Mouse (Mus musculus) midbrain, embryonic 10.5 days (tissue): ENCODE measurements around the gene Usp3. TPM values are rescaled to one million over a fixed set of nuclear protein-coding genes. Genes with fewer than 3 reads are reported as not detected.

Experiments
- DNase-seq: peaks from one replicate; pipeline ENCODE4 v3.0.0-alpha.2; 2017; ENCODE audit warnings: low spot score
- H3K27ac ChIP-seq: fragments of 300-500 bp; sonication (generic); replicated peaks from 2 replicates; pipeline ENCODE4 v1.5.1; 2016; ENCODE audit warnings: mild to moderate bottlenecking
- H3K27me3 ChIP-seq: fragments of 300-500 bp; sonication (generic); 2 replicates; pipeline ENCODE4 v1.6.1; 2016; ENCODE audit warnings: low read depth, mild to moderate bottlenecking; ENCODE audit not compliant: poor library complexity, severe bottlenecking
- H3K36me3 ChIP-seq: fragments of 300-500 bp; sonication (generic); 2 replicates; pipeline ENCODE4 v1.6.1; 2016; ENCODE audit warnings: mild to moderate bottlenecking, moderate library complexity
- H3K4me1 ChIP-seq: fragments of 300-500 bp; sonication (generic); 2 replicates; pipeline ENCODE4 v1.6.1; 2016
- H3K4me3 ChIP-seq: fragments of 300-500 bp; sonication (generic); 2 replicates; pipeline ENCODE4 v1.5.1; 2016; ENCODE audit warnings: mild to moderate bottlenecking, moderate library complexity
- H3K9me3 ChIP-seq: fragments of 300-500 bp; sonication (generic); replicated peaks from 2 replicates; pipeline ENCODE4 v1.6.1; 2016; ENCODE audit warnings: mild to moderate bottlenecking
- WGBS: fragments of 180-500 bp; shearing (Covaris S2); methylation state at CpG from one replicate; pipeline ENCODE4 v1.1.7; 2016; 5-methylcytosine and 5-hydroxymethylcytosine counted together
- polyA plus RNA-seq: library from polyadenylated mRNA; unstranded; fragments of >200 nt; fragmentation: Nextera tagmentation; extraction: Ambion mirVana; gene quantifications from 2 replicates; pipeline ENCODE4 v1.2.1, GENCODE M21; 2016

The Usp3 gene
- polyA plus RNA-seq, 1 experiment from 2014 or later: 88.1 TPM

GRCm38 (mm10) chr9:66615141-66615540 lies 22.2 kb upstream of the Usp3 start:
- 86% methylated on average over 9 of the region's 9 CpGs for WGBS
- Histone ChIP-seq H3K9me3 (no peaks in the 10 kb centered on the region), H3K4me1 (peaks cover 9% of the 10 kb centered on the region), H3K27ac (no peak overlapping the region), H3K4me3 (no peak overlapping the region), H3K27me3 (no peaks in the 10 kb centered on the region), H3K36me3 (no peaks in the 10 kb centered on the region)
- no peak for DNase-seq

GRCm38 (mm10) chr9:66614547-66614946 lies 21.6 kb upstream of the Usp3 start:
- no peak for DNase-seq
- H3K36me3 ChIP-seq: no peaks in the 10 kb centered on the region
- 78% methylated on average over 7 of the region's 7 CpGs for WGBS
- no peak overlapping the region for H3K27ac ChIP-seq
- peaks cover 9% of the 10 kb centered on the region for H3K4me1 ChIP-seq
- H3K9me3 ChIP-seq: no peaks in the 10 kb centered on the region
- no peaks in the 10 kb centered on the region for H3K27me3 ChIP-seq
- no peak overlapping the region for H3K4me3 ChIP-seq

- H3K4me1 ChIP-seq: peaks cover 9% of the 10 kb centered on the region
- H3K4me3 ChIP-seq: no peak overlapping the region
- WGBS: 91% methylated on average over 7 of the region's 7 CpGs
- DNase-seq: no peak
- H3K27me3 ChIP-seq: no peaks in the 10 kb centered on the region
- H3K36me3 ChIP-seq: no peaks in the 10 kb centered on the region
- H3K9me3 ChIP-seq: no peaks in the 10 kb centered on the region
- H3K27ac ChIP-seq: no peak overlapping the region
Measured at GRCm38 (mm10) chr9:66613667-66614066, 20.7 kb upstream of the Usp3 start.

GRCm38 (mm10) chr9:66611478-66612093 lies 18.6 kb upstream of the Usp3 start:
- peak; percentile 85 for DNase-seq
- H3K27ac ChIP-seq: no peak overlapping the region
- no peaks in the 10 kb centered on the region for H3K27me3 ChIP-seq
- peak overlapping the region; percentile 33 for H3K4me3 ChIP-seq
- WGBS: 20% methylated on average over 18 of the region's 18 CpGs
- no peaks in the 10 kb centered on the region for H3K9me3 ChIP-seq
- peaks cover 9% of the 10 kb centered on the region for H3K4me1 ChIP-seq
- H3K36me3 ChIP-seq: no peaks in the 10 kb centered on the region

GRCm38 (mm10) chr9:66608817-66609345 lies 15.9 kb upstream of the Usp3 start:
- DNase-seq: no peak
- H3K36me3 ChIP-seq: no peaks in the 10 kb centered on the region
- WGBS: 85% methylated on average over 5 of the region's 5 CpGs
- H3K27me3 ChIP-seq: no peaks in the 10 kb centered on the region
- no peak overlapping the region for H3K4me3 ChIP-seq
- H3K27ac ChIP-seq: no peak overlapping the region
- H3K9me3 ChIP-seq: no peaks in the 10 kb centered on the region
- H3K4me1 ChIP-seq: peaks cover 9% of the 10 kb centered on the region

GRCm38 (mm10) chr9:66606851-66607250 lies 13.9 kb upstream of the Usp3 start:
- no peaks in the 10 kb centered on the region for H3K36me3 ChIP-seq
- WGBS: 70% methylated on average over 12 of the region's 12 CpGs
- H3K27me3 ChIP-seq: no peaks in the 10 kb centered on the region
- H3K27ac ChIP-seq: no peak overlapping the region
- H3K9me3 ChIP-seq: no peaks in the 10 kb centered on the region
- DNase-seq: no peak
- no peak overlapping the region for H3K4me3 ChIP-seq
- peaks cover 6% of the 10 kb centered on the region for H3K4me1 ChIP-seq

GRCm38 (mm10) chr9:66605876-66606750 lies 13.2 kb upstream of the Usp3 start:
- no peak overlapping the region for H3K27ac ChIP-seq
- H3K4me1 ChIP-seq: no peaks in the 10 kb centered on the region
- H3K9me3 ChIP-seq: no peaks in the 10 kb centered on the region
- DNase-seq: no peak
- WGBS: 90% methylated on average over 13 of the region's 13 CpGs
- no peaks in the 10 kb centered on the region for H3K27me3 ChIP-seq
- H3K36me3 ChIP-seq: no peaks in the 10 kb centered on the region
- H3K4me3 ChIP-seq: no peak overlapping the region

- Histone ChIP-seq H3K4me1 (peaks cover 7% of the 10 kb centered on the region), H3K27ac (no peak overlapping the region), H3K36me3 (no peaks in the 10 kb centered on the region), H3K9me3 (no peaks in the 10 kb centered on the region), H3K4me3 (no peak overlapping the region), H3K27me3 (no peaks in the 10 kb centered on the region)
- no peak for DNase-seq
- WGBS: 91% methylated on average over 8 of the region's 8 CpGs
Measured at GRCm38 (mm10) chr9:66604349-66605206, 11.6 kb upstream of the Usp3 start.

- Histone ChIP-seq H3K4me3 (no peak overlapping the region), H3K36me3 (no peaks in the 10 kb centered on the region), H3K27me3 (no peaks in the 10 kb centered on the region), H3K4me1 (peaks cover 11% of the 10 kb centered on the region), H3K9me3 (no peaks in the 10 kb centered on the region), H3K27ac (no peak overlapping the region)
- 89% methylated on average over 1 of the region's 1 CpGs for WGBS
- DNase-seq: no peak
Measured at GRCm38 (mm10) chr9:66603907-66604306, 11.0 kb upstream of the Usp3 start.

GRCm38 (mm10) chr9:66601006-66601405 lies 8.1 kb upstream of the Usp3 start:
- 92% methylated on average over 2 of the region's 2 CpGs for WGBS
- Histone ChIP-seq H3K9me3 (no peaks in the 10 kb centered on the region), H3K27ac (no peak overlapping the region), H3K36me3 (no peaks in the 10 kb centered on the region), H3K27me3 (peaks cover 12% of the 10 kb centered on the region; the same call in 1 of the 2 replicates), H3K4me3 (no peak overlapping the region), H3K4me1 (peaks cover 36% of the 10 kb centered on the region)
- no peak for DNase-seq

GRCm38 (mm10) chr9:66600551-66600950 lies 7.6 kb upstream of the Usp3 start:
- H3K4me1 ChIP-seq: peaks cover 40% of the 10 kb centered on the region
- no peak overlapping the region for H3K4me3 ChIP-seq
- no peaks in the 10 kb centered on the region for H3K9me3 ChIP-seq
- H3K27ac ChIP-seq: no peak overlapping the region
- H3K27me3 ChIP-seq: peaks cover 17% of the 10 kb centered on the region; the same call in 1 of the 2 replicates
- 83% methylated on average over 2 of the region's 2 CpGs for WGBS
- DNase-seq: no peak
- H3K36me3 ChIP-seq: no peaks in the 10 kb centered on the region

GRCm38 (mm10) chr9:66599577-66599976 lies 6.6 kb upstream of the Usp3 start:
- Histone ChIP-seq H3K27ac (peak overlapping the region; percentile 52), H3K27me3 (peaks cover 22% of the 10 kb centered on the region), H3K36me3 (no peaks in the 10 kb centered on the region), H3K4me1 (peaks cover 40% of the 10 kb centered on the region), H3K9me3 (no peaks in the 10 kb centered on the region), H3K4me3 (no peak overlapping the region)
- WGBS: 7% methylated on average over 4 of the region's 4 CpGs
- peak; percentile 65 for DNase-seq
